Mouse (Mus musculus): Measurements from ENCODE around the gene Sult2a2.
"Not testable (repeated sequence)": the region's sequence is repeated elsewhere in the genome, so short reads cannot be mapped to it uniquely, and the experiment has no call there.

Gene Sult2a2

DNA sequence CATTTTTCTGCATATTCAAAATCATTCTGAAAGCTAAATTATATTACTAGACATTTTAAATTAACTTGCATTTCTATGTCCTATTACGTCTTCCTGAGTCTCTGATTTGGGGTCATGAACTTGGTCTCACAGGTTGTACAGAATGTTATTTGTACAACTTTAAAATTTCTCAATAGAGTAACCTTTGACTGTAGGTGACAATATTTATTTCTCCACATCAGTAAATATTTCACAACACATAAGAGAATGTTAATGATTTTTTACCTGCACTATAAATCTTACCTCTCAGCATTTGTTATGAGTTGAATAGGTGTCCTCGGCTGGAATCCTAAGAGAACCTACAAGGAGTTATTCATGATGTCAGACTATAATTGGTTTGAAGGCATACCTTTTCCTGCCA, at the start of gene Sult2a2:
TSS of gene Sult2a2 (plus strand) at position 301 of the 400 bp plus-strand sequence.
- DNase-seq = not testable (repeated sequence)

DNA sequence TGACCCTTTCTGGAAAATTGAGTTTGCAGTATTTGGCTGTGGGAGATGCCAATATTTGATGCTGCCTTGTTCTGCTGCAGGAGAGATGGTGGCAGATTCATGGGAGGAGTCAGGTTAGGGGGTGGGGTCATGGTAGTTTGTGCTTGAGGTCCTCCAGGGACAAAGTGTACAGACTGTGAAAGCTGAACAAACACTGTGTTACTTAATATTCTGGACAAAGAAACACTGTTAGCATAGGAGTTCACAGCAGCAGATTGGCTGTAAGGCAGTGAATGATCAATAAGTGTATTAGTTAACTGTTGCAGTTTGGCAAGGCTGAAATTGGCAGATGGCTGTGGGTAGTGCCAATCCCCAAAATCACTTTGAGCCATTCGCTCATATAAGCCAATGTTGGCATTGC, 80.6 kb downstream of the Sult2a2 start:
- DNase-seq = no peak
